Mouse (Mus musculus) MEL (cell line): ENCODE results near the gene Pnpla5. TPM values are rescaled to one million over a fixed set of nuclear protein-coding genes. Genes with fewer than 3 reads are reported as not detected.

ENCODE experiments used
- DNase-seq: peaks from one replicate; pipeline ENCODE4 v3.0.0; 2011; ENCODE audit warnings: low read depth, low spot score
- H3K27ac ChIP-seq: 2 replicates; pipeline ENCODE4 v1.5.1; 2012; ENCODE audit warnings: low read depth, mild to moderate bottlenecking, control low read depth, low read length, moderate library complexity; ENCODE audit not compliant: control insufficient read depth
- H3K27me3 ChIP-seq, 2 experiments: fragments of 150-350 bp in 1 of 2; sonication (generic) in 1 of 2; 2 replicates each; pipeline ENCODE4 v1.6.1; 2012; ENCODE audit warnings: low read length in 2 of 2, mild to moderate bottlenecking in 2 of 2, improper control_type of control experiment in 1 of 2, moderate library complexity in 1 of 2; ENCODE audit not compliant: insufficient read depth in 2 of 2, control insufficient read depth in 1 of 2
- H3K36me3 ChIP-seq, 2 experiments: 2 replicates each; pipeline ENCODE4 v1.6.1; 2012 to 2014; ENCODE audit warnings: low read length in 2 of 2, improper control_type of control experiment in 1 of 2, inconsistent platforms in 1 of 2, mild to moderate bottlenecking in 1 of 2; ENCODE audit not compliant: insufficient read depth in 2 of 2, control insufficient read depth in 1 of 2
- H3K4me1 ChIP-seq, 2 experiments: fragments of 150-350 bp in 1 of 2; sonication (generic) in 1 of 2; 2 replicates each; pipeline ENCODE4 v1.6.1; 2012; ENCODE audit warnings: low read length in 2 of 2, improper control_type of control experiment in 1 of 2, mild to moderate bottlenecking in 1 of 2; ENCODE audit not compliant: insufficient read depth in 2 of 2, control insufficient read depth in 1 of 2
- H3K4me3 ChIP-seq, 2 experiments: fragments of 150-350 bp in 1 of 2; sonication (generic) in 1 of 2; 2 replicates each; pipeline ENCODE4 v1.5.1; 2012; ENCODE audit warnings: low read depth in 2 of 2, low read length in 2 of 2, mild to moderate bottlenecking in 2 of 2, moderate library complexity in 2 of 2, control low read depth in 1 of 2, improper control_type of control experiment in 1 of 2; ENCODE audit not compliant: control insufficient read depth in 1 of 2, insufficient read depth in 1 of 2
- H3K79me2 ChIP-seq: 2 replicates; pipeline ENCODE4 v1.6.1; 2012; ENCODE audit warnings: mild to moderate bottlenecking, low read length, moderate library complexity; ENCODE audit not compliant: control insufficient read depth, poor library complexity, insufficient read depth
- H3K9ac ChIP-seq: 2 replicates; pipeline ENCODE4 v1.6.1; 2012; ENCODE audit warnings: low read depth, mild to moderate bottlenecking, control low read depth, low read length, moderate library complexity; ENCODE audit not compliant: control insufficient read depth, poor library complexity, severe bottlenecking
- H3K9me3 ChIP-seq: fragments of 150-350 bp; sonication (generic); replicated peaks from 2 replicates; pipeline ENCODE4 v1.6.1; 2012; ENCODE audit warnings: mild to moderate bottlenecking, low read length, improper control_type of control experiment, moderate library complexity; ENCODE audit not compliant: insufficient read depth
- CHD2 ChIP-seq: IDR thresholded peaks from 2 replicates; pipeline ENCODE4 v1.6.1; 2011; ENCODE audit warnings: low read length, improper control_type of control experiment
- E2F4 ChIP-seq: IDR thresholded peaks from 2 replicates; pipeline ENCODE4 v1.6.1; 2011; ENCODE audit warnings: low read depth, low read length, improper control_type of control experiment, borderline replicate concordance
- ELF1 ChIP-seq: IDR thresholded peaks from 2 replicates; pipeline ENCODE4 v1.6.1; 2014; ENCODE audit warnings: low read depth, mild to moderate bottlenecking, inconsistent platforms, low read length, improper control_type of control experiment, moderate library complexity
- ETS1 ChIP-seq: IDR thresholded peaks from 2 replicates; pipeline ENCODE4 v1.6.1; 2012; ENCODE audit warnings: low read depth, mild to moderate bottlenecking, inconsistent platforms, low read length, improper control_type of control experiment, moderate library complexity
- GATA1 ChIP-seq: IDR thresholded peaks from 2 replicates; pipeline ENCODE4 v1.6.1; 2011; ENCODE audit warnings: low read depth, low read length, improper control_type of control experiment
- HCFC1 ChIP-seq: IDR thresholded peaks from 2 replicates; pipeline ENCODE4 v1.6.1; 2012; ENCODE audit warnings: low read depth, mild to moderate bottlenecking, inconsistent platforms, low read length, improper control_type of control experiment, moderate library complexity
- JUND ChIP-seq: IDR thresholded peaks from 2 replicates; pipeline ENCODE4 v1.6.1; 2011; ENCODE audit warnings: low read depth, mild to moderate bottlenecking, improper control_type of control experiment, low read length
- KAT2A ChIP-seq: conservative IDR thresholded peaks from 2 replicates; pipeline ENCODE4 v1.6.1; 2012; ENCODE audit warnings: low read depth, low read length, improper control_type of control experiment, inconsistent platforms
- MAFK ChIP-seq: IDR thresholded peaks from 2 replicates; pipeline ENCODE4 v1.6.1; 2011; ENCODE audit warnings: low read depth, mild to moderate bottlenecking, low read length, improper control_type of control experiment, borderline replicate concordance
- MAX ChIP-seq: IDR thresholded peaks from 2 replicates; pipeline ENCODE4 v1.6.1; 2011; ENCODE audit warnings: low read length, improper control_type of control experiment
- MAZ ChIP-seq: IDR thresholded peaks from 2 replicates; pipeline ENCODE4 v1.6.1; 2012; ENCODE audit warnings: low read depth, mild to moderate bottlenecking, inconsistent platforms, low read length, improper control_type of control experiment
- MEF2A ChIP-seq: IDR thresholded peaks from 2 replicates; pipeline ENCODE4 v1.6.1; 2014; ENCODE audit warnings: low read depth, mild to moderate bottlenecking, inconsistent platforms, low read length, improper control_type of control experiment; ENCODE audit not compliant: poor library complexity, insufficient replicate concordance, severe bottlenecking; ENCODE audit errors: extremely low read depth
- MXI1 ChIP-seq: IDR thresholded peaks from 2 replicates; pipeline ENCODE4 v1.6.1; 2011; ENCODE audit warnings: mild to moderate bottlenecking, low read depth, low read length, improper control_type of control experiment
- MYC ChIP-seq: IDR thresholded peaks from 2 replicates; pipeline ENCODE4 v1.6.1; 2011; ENCODE audit warnings: low read depth, mild to moderate bottlenecking, low read length, improper control_type of control experiment, moderate library complexity
- NELFE ChIP-seq: IDR thresholded peaks from 2 replicates; pipeline ENCODE4 v1.6.1; 2011; ENCODE audit warnings: low read depth, low read length, improper control_type of control experiment
- POLR2AphosphoS2 ChIP-seq: IDR thresholded peaks from 2 replicates; pipeline ENCODE4 v1.6.1; 2011; ENCODE audit warnings: low read length, improper control_type of control experiment
- RCOR1 ChIP-seq: IDR thresholded peaks from 2 replicates; pipeline ENCODE4 v1.6.1; 2012; ENCODE audit warnings: low read depth, mild to moderate bottlenecking, inconsistent platforms, low read length, improper control_type of control experiment
- SMC3 ChIP-seq: IDR thresholded peaks from 2 replicates; pipeline ENCODE4 v1.6.1; 2011; ENCODE audit warnings: low read depth, low read length, improper control_type of control experiment
- TAL1 ChIP-seq: IDR thresholded peaks from 2 replicates; pipeline ENCODE4 v1.6.1; 2012; ENCODE audit warnings: mild to moderate bottlenecking, inconsistent platforms, low read length, moderate library complexity, mixed read lengths
- TCF12 ChIP-seq: IDR thresholded peaks from 2 replicates; pipeline ENCODE4 v1.6.1; 2014; ENCODE audit warnings: low read depth, mild to moderate bottlenecking, inconsistent platforms, low read length, improper control_type of control experiment, moderate library complexity
- UBTF ChIP-seq: IDR thresholded peaks from 2 replicates; pipeline ENCODE4 v1.6.1; 2012; ENCODE audit warnings: low read depth, mild to moderate bottlenecking, inconsistent platforms, low read length, improper control_type of control experiment, moderate library complexity, borderline replicate concordance; ENCODE audit not compliant: insufficient read depth
- USF2 ChIP-seq, 2 experiments: IDR thresholded peaks; 2 replicates each; pipeline ENCODE4 v1.6.1; 2011 to 2012; ENCODE audit warnings: improper control_type of control experiment in 2 of 2, low read length in 2 of 2, borderline replicate concordance in 1 of 2, inconsistent platforms in 1 of 2, low read depth in 1 of 2, mild to moderate bottlenecking in 1 of 2; ENCODE audit not compliant: insufficient read depth in 1 of 2
- ZC3H11A ChIP-seq: IDR thresholded peaks from 2 replicates; pipeline ENCODE4 v1.6.1; 2012; ENCODE audit warnings: low read depth, mild to moderate bottlenecking, inconsistent platforms, low read length, improper control_type of control experiment
- ZKSCAN1 ChIP-seq: IDR thresholded peaks from 2 replicates; pipeline ENCODE4 v1.6.1; 2012; ENCODE audit warnings: low read depth, mild to moderate bottlenecking, inconsistent platforms, low read length, improper control_type of control experiment, moderate library complexity
- ZNF384 ChIP-seq: IDR thresholded peaks from 2 replicates; pipeline ENCODE4 v1.6.1; 2012; ENCODE audit warnings: low read depth, mild to moderate bottlenecking, inconsistent platforms, low read length, improper control_type of control experiment
- polyA plus RNA-seq, 2 experiments: library from polyadenylated mRNA; stranded (reverse) in 1 of 2; unstranded in 1 of 2; fragments of >175 nt in 1 of 2; fragments of >200 nt in 1 of 2; gene quantifications; 2 replicates each; pipeline versions ENCODE4 v1.2.1 to v1.2.4; 2012; ENCODE audit warnings: low replicate concordance in 2 of 2, low read depth in 1 of 2; ENCODE audit not compliant: insufficient read length in 2 of 2, insufficient read depth in 1 of 2, missing spikeins in 1 of 2
- total RNA-seq: library from RNA; depleted of rRNA; stranded (reverse); fragments of 300-350 nt; gene quantifications from 2 replicates; pipeline ENCODE4 v1.2.3, GENCODE M21; 2012

The Pnpla5 gene
- total and polyA plus RNA-seq, 3 experiments: not detected

DNA sequence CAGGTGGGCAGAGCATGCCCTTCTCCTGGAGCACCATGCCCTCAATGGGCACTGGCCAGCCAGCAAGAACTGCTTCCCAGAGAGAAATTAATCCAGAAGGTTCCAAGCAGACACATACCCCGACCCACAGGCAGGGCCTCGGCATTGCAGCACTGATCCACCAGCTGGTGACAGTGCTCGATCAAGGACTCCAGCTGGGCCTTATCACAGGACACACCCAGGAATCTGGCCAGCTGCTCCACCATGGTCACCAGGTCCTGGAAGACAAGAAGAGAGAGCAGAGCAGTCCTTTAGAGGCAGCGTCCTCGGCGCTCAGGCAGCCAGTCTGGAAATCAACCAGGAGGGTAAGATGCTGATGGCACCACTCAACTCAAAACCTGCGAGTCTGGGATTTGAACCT, 42.9 kb downstream of the Pnpla5 start:
- DNase-seq: no peak
- H3K27me3 ChIP-seq: no peaks in the 10 kb centered on the region
- no peak overlapping the region for H3K4me3 ChIP-seq

DNA sequence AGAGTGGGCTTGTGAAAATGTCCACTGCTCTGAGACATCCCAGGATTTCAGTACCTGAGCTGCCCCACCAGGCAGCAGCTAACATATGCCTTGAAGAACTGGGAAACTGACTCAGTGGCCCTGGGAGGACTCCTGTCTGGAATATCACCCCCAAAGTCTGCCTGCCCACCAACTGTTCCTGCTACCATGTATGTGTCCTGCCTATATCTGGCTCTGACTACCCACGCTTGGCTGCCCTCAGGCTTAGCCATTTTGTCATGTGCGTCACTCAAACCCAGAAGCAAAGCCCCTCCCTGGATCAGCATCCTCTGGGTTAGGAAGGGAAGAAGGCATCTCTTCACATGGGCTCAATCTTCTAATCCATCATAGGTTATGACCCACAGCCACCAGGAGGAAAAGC, 43.5 kb downstream of the Pnpla5 start:
- DNase-seq: no peak
- no peaks in the 10 kb centered on the region for H3K4me1 ChIP-seq
- H3K27me3 ChIP-seq: no peaks in the 10 kb centered on the region
- no peaks in the 10 kb centered on the region for H3K9me3 ChIP-seq
- no peak overlapping the region for H3K27ac ChIP-seq
- no peaks in the 10 kb centered on the region for H3K36me3 ChIP-seq
- no peak for TF ChIP-seq ZNF384
- TF ChIP-seq TAL1: no peak
- no peak for TF ChIP-seq JUND
- no peak for TF ChIP-seq TCF12
- no peak for TF ChIP-seq MEF2A
- TF ChIP-seq ZC3H11A: no peak
- TF ChIP-seq KAT2A: no peak
- no peak for TF ChIP-seq E2F4
- TF ChIP-seq ELF1: no peak
- no peak for TF ChIP-seq ZKSCAN1
- no peak for TF ChIP-seq CHD2
- no peak for TF ChIP-seq MAZ
- TF ChIP-seq MYC: no peak
- H3K79me2 ChIP-seq: no peaks in the 10 kb centered on the region
- no peak overlapping the region for H3K9ac ChIP-seq
- H3K4me3 ChIP-seq: no peak overlapping the region

More for the DNA sequence above, 42.9 kb downstream of the Pnpla5 start:
- TF ChIP-seq UBTF (no peak), JUND (no peak), ETS1 (no peak), GATA1 (no peak), MAX (no peak), MAFK (no peak), RCOR1 (no peak), MXI1 (no peak), MAZ (no peak), KAT2A (no peak), MYC (no peak), MEF2A (no peak), HCFC1 (no peak), POLR2AphosphoS2 (no peak), USF2 (IDR thresholded peaks at IDR 0.05; ENCODE audit: borderline replicate concordance in 1 of 2, insufficient read depth in 1 of 2, low read depth in 1 of 2, low read length in 2 of 2) (no peak), SMC3 (no peak), NELFE (no peak), ZC3H11A (no peak), TAL1 (no peak)
- Histone ChIP-seq H3K79me2 (no peaks in the 10 kb centered on the region), H3K27ac (no peak overlapping the region), H3K36me3 (no peaks in the 10 kb centered on the region), H3K9me3 (no peaks in the 10 kb centered on the region), H3K4me1 (no peaks in the 10 kb centered on the region), H3K9ac (no peak overlapping the region)
